Mouse (Mus musculus) C2C12 (cell line): ENCODE measurements around the gene Smtnl1.

ENCODE experiments used
- CTCF ChIP-seq: IDR thresholded peaks from one replicate; pipeline ENCODE4 v1.5.1; 2011; ENCODE audit not compliant: control insufficient read depth, insufficient read depth, insufficient read length
- MAX ChIP-seq: IDR thresholded peaks from one replicate; pipeline ENCODE4 v1.6.1; 2011; ENCODE audit warnings: mild to moderate bottlenecking, control low read depth
- USF1 ChIP-seq: IDR thresholded peaks from one replicate; pipeline ENCODE4 v1.6.1; 2011; ENCODE audit warnings: low read depth, mild to moderate bottlenecking, control low read depth, moderate library complexity

DNA sequence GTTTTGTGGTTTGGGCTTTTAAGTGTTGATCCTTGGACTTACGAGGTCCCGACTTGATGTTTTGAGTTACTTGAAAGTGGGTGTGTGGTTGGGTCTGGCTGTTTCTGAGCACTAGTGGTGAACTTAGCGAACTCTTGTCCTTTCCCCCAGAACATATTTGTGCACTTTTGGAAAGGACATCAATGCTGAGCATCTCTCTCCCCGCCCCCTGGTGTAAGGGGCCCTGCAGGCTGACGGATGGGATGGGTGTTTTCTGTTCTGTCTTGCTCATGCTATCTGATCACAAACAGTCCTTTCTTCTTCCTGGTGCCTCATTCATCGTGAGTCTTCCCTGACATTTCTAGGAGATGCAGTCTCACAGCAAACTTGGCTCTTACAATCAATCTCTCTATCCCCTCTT lies 21.2 kb upstream of the Smtnl1 start:
- TF ChIP-seq CTCF = no peak
- no peak for TF ChIP-seq MAX
- no peak for TF ChIP-seq USF1
